Mouse (Mus musculus) telencephalon, adult 2 months (tissue): ENCODE data around the gene Morc4.

Experiments
- DNase-seq: peaks from one replicate; pipeline ENCODE4 v3.0.0-alpha.2; 2011; ENCODE audit warnings: low read depth, low spot score

The Morc4 gene

DNA sequence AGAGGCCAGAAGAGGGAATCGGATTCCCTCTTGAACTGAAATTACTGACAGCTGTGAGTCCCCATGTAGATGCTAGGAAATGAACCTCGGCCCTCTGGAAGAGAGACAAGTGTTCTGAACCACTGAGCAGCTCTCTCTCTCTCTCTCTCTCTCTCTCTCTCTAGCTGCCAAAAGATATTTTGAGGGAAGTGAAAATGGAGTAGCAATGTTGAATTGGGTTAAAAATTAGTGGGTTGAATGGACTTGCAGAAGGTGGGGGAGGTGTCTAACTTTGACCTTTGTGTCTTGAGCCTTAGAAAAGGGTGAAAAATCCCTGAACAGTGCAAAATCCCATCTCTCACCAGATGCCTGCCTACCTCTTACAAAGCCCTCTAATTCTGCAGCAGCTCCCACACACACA, 64.1 kb downstream of the Morc4 start:
- no peak for DNase-seq

DNA sequence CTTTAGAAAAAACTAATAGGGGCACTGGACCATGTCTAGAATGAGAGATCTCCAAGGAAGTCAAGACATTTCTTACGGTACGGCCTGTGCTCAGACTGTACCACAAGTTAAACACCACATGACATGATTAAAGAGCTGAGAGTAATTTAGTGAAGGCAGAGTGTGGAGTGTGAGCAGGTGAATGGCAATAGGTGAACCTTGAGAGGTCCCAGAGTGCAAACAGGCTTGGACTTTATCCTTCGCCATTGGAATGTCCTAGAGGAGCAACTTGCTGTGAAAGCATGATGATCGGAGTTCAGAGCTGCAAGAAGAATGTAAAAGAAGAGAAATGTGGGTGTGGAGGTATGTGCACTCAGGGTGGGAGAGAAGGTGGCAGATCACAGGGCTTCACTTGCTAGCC, 65.6 kb downstream of the Morc4 start:
- DNase-seq = no peak

DNA sequence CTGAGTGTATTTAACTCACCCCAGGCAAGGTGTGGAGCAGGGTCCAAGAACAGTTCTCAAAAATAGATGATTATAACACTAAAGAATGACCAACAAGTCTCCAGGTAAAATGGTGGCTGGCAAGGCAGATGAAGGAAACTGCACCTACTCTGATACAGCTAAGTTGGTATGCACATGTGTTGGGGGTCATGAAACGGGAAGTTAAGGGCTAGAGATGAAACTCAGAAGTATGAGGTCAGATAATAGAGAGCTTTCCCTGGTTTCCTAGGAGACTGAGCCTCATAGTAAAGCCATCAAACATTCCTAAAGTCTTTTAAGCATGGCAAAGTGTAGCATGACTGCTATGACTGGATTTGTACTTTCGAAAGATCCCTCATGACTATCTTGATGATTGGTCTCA, 68.4 kb downstream of the Morc4 start:
- no peak for DNase-seq

DNA sequence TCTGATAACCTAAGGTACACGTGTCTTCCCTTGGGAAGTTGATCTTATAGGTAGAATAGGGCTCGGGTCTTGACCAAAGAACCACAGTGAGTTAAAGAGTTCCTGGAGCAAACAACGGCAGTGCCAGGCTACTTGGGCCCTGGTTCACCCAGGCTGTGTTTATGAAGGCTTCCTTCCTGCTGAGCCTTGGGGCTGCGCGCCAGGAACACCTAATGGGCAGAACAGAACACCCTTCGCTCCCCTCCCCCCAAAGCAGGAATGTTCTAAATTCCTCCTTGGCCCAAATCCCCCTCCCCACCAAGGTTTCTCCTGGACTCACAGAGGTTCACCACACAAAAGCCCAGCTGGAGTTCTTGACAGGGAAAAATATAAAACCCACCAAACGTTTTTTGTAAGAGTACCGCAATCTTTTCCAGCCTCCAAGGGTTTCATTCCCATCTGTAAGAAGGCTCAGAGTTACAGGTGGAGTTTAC, 71.0 kb downstream of the Morc4 start, which contains the start of gene Cldn2:
Gene Cldn2, plus strand, starts transcription at position 423 of the 473 bp plus-strand sequence.
- no peak for DNase-seq

DNA sequence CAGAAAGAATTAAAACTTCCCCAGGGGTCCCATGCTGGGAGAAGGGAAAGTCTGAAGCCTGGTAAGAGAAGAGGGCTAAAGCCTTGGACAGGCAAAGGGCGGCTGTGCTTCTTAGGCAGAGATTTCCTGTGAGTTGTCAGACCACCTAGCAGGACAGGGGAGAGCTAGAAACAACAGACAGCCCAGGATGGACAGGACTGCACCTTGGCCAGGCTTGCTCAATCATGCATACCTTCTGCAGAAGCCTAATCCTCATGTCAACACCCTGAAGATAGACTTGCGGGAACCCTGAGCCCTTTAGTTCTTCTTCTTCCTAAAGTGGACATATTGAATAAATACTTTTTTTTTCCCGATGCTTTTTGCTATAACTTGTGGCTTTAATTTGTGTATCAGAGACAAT, 71.5 kb downstream of the Morc4 start:
- DNase-seq = no peak

DNA sequence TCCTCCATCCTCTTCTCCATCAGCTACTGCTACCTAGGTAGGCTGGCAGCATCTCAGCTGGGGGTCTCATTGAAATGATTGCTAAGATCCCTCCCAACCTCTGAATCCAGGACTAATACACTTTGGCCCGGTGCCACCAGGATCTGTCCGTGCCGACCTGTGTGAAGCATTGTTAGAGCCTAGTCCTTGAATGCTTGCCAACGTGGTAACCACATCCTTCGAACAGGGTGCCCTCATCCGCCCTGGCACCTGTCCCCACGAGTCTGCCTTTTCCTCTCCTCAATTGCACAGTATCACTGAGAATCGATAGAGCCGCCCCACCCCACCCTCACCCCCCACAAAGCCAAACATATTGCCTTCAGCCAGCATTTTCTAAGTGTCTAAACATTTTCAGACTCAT, 73.6 kb downstream of the Morc4 start:
- no peak for DNase-seq

DNA sequence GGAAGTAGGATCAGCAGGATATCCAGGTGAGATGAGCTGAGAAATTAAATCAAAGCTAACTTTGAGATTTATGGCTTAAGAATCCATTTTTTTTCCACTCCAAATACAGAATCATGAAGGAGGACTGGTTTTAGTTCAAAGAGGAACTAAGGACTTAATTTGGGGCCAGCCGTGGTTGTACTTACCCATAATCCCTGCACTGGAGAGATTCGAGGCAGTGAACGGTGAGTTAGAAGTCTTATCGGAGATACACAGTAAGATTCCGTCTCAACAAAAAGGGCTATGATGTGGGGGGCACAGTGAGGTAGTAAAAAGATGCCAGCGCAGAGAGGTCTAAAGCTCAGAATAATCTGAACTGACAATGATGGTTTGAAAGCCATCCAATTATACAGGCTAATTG, 75.4 kb downstream of the Morc4 start:
- no peak for DNase-seq

DNA sequence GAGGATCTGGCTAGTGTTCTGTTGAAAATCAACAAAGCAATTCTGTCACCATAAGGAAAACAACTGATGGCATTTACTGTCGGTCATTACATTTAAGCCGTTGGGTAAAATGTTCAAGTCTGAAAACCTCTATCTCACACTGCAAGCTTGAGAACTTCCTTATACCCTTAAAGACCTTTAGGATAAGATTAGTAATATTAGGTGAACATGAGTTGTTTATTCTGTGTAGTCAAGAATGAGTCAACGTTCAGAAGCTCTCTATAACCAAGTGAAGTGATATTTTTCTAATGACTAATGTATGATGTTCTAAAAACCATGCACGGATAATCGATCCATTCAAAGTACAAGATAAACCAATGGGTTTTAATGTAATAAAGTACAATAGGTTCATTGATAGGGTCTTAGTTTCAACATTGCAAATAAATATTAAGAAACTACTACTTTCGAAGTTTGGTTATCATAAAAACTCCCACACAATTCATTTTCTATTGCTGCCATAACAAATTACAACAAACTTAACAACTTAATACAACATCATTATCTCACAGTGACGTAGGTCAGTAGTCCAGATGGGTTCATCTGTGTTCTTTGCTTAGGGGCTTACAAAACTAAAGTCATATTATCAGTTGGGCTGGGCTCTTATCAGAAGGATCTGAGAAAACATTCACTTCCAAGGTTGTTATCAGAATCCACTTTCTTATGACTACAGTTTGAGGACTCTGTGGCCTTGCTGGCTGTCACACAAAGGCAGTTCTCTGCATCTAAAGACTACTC, 77.2 kb downstream of the Morc4 start:
- DNase-seq = no peak

DNA sequence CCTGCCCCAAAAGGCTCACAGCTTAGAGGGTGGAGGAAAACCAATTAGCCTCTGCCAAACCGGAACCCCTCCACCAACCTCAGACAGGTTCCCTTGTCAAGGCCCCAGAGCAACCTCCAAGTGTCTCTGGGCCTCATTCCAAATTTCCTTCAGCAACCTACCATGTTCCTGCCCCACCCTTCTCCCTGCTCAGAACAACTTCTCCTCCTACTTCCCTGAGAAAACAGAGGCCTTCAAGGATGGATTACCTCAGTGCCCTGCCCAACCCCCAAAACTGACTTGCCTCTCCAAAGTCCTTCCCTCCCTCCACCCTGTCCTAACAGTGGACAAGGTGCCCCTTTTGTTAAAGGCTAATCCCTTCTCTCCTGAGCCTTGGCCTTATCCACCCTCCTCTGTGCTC, 85.7 kb downstream of the Morc4 start:
- DNase-seq = no peak

DNA sequence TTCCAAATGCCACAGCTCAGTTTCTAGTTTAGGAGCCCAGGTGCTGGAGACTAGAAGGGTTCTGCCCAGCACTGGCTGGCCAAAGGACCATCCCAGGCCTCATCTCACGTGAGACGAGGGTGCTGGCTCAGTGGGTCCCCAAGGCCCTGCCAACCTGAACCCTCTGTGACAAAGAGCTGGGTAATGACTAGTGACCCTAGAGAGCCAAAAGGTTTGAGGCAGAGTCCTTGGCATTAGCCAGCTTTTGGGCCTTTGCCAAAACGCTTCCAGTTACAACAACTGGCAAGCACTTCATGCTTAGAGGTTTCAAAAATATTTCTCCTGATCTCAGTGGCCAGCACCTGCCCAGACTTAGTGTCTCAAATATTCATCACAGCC, 88.4 kb downstream of the Morc4 start:
- DNase-seq = no peak

DNA sequence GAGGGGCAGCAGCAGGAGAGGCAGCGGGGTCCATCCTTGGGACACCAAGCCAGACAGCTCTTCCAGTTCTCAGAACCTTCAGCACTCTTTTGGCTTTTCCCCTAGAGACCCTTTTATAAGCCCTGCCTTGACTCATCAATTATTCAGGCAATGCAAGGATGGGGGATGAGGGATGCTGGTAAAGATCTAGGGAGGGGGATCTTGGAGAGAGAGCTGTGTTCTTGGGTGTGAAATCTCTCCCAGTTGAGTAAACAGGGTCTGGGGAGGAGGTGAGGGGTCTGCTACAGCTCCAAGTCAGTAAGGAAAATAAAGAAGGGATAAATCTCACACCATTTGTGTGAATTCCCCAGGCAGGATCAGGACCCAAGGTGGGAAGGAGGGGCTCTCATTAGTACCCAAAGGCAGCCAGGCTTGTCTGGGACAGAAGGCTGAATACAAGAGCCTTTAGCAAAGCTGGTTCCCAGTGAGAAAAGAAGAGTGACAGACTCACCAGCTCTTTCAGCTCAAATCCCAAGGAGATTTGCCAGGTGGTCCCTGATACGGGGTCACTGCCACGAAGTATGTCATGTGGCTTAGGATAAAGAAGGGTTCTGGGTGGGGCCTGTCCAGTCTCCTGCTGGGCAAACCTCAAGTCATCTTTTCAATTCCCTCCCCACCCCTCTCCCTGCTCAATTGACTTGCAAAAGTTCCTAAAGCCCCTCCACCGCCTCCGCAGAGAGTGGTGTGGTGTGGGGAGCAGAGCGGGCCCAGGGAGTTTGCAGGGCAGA, 89.0 kb downstream of the Morc4 start, which contains the start of gene Ripply1:
Gene Ripply1, minus strand, starts transcription at position 76 of the 767 bp plus-strand sequence.
- no peak for DNase-seq

DNA sequence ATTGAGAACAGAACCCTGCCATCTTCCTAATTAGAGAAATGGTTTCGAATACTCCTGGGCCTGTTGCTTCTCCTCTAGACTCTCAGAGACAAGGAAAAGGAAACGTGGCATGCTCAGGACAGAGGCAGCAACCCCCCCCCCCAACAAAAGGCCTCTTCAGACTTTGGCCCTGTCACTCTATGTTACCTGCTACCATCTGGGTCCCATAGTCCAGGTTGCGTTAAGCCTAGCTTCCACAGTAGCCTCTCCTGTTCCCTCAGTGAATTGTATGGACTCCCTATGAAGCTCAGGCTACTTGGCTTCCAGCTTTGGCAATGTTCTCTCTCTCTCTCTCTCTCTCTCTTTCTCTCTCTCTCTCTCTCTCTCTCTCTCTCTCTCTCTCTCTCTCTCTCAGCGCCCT, 89.9 kb downstream of the Morc4 start:
- DNase-seq = no peak

DNA sequence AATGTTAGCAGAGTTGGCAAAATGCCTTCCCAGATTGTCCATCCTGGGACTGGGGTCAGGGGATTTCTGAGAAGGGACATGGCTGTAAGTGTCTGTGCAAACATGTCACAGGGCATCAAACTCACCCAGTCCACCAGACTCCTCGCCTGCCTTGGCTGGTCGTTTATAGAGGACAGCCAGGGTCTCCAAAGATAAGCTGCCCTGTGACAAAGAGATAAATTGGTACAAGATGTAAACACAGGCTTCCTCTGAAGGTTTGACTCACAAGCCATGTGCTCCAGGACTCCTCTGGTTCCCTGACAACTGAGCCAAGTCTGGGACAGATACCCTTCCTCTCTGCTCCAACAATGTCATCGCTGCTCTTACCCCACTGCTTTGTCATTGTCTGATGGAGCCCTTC, 90.5 kb downstream of the Morc4 start:
- no peak for DNase-seq

DNA sequence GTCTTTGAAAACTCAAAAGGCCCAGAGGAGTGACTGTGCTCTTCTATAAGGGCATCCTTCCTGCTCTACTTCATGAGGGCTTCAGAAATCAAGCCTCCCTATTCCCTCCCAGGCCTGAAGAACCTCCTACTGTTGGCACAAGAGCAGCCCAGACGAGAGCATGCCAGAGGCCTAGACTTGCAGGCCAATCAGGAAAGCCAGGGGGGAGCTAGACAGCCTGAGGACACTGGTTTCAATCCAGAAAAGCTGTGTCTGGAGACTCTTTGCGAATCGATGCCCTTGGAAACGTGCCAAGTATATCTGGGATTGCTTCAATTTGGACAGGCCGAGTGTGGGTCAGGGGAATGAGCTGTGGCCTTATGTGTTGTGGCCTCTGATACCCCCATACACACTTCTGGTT, 92.1 kb downstream of the Morc4 start:
- no peak for DNase-seq

DNA sequence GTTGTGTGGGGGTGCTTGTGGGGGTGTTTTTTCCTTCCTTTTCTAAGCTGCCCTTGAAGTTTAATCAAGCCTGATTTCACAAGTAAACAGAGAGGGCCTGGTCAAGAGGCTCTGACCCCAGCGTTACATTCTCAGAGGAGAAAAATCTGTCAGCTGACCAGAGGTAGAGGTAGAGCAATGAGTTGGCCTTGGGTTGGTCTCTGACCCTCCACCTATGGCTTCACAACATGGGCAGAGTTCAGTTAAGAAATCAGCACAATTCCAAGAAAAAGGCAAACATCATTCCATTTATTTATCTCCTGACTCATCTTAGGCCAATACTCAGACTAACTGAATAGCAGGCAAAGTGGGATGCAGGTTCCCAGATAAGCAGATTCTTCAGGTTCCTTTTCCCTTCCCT, 92.6 kb downstream of the Morc4 start:
- DNase-seq = no peak

DNA sequence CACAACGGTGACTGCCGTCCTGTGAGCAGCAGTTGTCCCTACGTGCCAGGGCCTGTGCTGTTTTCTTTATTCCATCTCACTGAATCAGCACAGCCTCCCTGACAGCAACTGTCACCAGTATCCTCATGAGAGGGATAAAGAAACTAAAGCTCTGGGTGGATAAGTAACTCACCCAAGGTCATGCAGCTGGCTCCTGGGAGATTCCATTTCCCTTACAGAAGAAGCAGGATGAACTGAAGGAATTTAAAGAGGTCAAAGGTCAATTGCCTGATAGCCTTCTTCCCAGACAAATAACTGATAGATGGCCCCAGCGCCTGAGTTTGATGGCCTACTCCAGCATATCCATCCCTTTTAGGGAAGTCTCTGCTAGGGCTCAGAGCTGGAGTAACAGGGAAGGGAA, 94.1 kb downstream of the Morc4 start:
- DNase-seq = no peak

DNA sequence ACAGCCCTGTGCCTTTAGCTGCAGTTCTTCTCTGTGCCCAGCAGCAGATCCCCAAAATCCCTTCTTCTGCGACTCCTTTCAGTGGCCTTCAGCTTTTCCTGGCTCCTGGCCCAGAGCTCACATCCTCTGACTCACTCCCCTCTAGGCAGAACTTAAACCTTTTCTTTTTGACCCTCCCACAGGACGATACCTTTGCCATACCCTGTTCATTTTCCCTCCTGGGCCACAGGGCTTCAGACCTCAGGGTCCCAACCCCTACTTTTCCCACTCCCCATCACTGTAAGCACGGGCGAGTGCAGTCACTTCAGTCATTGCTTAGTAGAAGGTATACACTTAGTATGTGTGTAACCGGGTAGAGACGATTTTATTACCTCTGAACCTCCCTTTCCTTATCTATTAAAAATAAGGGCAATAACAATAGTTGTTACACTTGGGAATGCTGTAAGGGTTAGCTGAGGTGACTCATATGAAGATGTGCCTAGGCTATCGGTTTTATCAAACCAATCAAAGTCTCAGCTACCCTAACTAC, 96.3 kb downstream of the Morc4 start:
- no peak for DNase-seq

DNA sequence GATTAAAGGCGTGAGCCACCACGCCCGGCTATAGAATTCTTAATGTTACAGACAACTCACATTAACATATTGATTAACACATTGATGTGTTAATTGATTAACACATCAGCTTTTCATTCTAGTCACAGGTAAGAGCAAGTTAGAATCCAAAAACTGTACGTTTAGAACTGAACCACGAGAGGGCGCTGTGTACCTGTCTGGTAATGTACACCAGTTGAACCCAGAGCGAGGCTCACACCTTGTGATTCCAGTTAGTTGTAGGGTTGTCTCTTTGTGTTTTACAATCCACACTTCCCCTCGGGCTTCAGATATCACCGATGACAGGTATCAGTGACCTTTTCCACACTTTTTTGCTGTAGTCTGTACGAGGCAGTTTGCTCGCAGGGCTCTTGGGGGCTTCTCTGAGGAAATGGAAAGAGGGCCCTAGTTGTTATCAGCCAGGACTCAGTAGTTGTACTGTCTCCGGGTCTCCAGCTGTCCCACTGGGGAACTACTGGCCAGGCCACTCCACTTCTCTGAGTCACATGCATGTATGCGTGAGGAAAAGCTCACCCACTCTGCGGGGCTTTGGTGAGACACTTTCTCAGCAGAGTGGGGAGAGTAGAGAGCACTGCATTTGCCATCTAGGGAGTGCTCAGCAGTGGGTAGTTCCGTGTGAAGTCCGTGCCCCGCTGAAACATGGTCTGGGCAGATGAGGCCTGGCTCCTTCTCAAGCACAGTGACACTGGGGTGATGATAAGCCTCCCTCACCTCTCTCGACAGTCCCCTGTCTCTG, 97.0 kb downstream of the Morc4 start:
- DNase-seq = no peak
